Mouse (Mus musculus): ENCODE results near the gene Bcl6.
A peak's percentile ranks its signal among the peaks of the same experiment; 100 is the strongest.

Gene Bcl6

GRCm38 (mm10) chr16:23972126-23972740, 16.4 kb downstream of the Bcl6 start:
- DNase-seq = no peak

GRCm38 (mm10) chr16:23969919-23970318, 18.7 kb downstream of the Bcl6 start:
- DNase-seq = peak in 1 of 2 experiments; percentile 56

- peak in 1 of 2 experiments; percentile 64 for DNase-seq
Observed at GRCm38 (mm10) chr16:23968888-23969287, 19.8 kb downstream of the Bcl6 start.

- DNase-seq = no peak
Observed at GRCm38 (mm10) chr16:23967301-23967700, 21.4 kb downstream of the Bcl6 start.

- DNase-seq = no peak
Observed at GRCm38 (mm10) chr16:23966066-23966465, 22.6 kb downstream of the Bcl6 start.

- DNase-seq = peak in 1 of 2 experiments; percentile 3
Observed at GRCm38 (mm10) chr16:23964706-23965367, 23.8 kb downstream of the Bcl6 start.

- peak in 1 of 2 experiments; percentile 3 for DNase-seq
Observed at GRCm38 (mm10) chr16:23963896-23964668, 24.6 kb downstream of the Bcl6 start.

- peak in 1 of 2 experiments; percentile 48 for DNase-seq
Observed at GRCm38 (mm10) chr16:23962401-23962800, 26.3 kb downstream of the Bcl6 start.

- no peak for DNase-seq
Observed at GRCm38 (mm10) chr16:23958938-23959337, 29.7 kb downstream of the Bcl6 start.

GRCm38 (mm10) chr16:23953959-23954260, 34.7 kb downstream of the Bcl6 start:
- DNase-seq = no peak

GRCm38 (mm10) chr16:23953189-23953958, 35.3 kb downstream of the Bcl6 start:
- DNase-seq = peak in 1 of 2 experiments; percentile 58

- no peak for DNase-seq
Observed at GRCm38 (mm10) chr16:23952101-23952727, 36.4 kb downstream of the Bcl6 start.

GRCm38 (mm10) chr16:23947654-23948053, 41.0 kb downstream of the Bcl6 start:
- DNase-seq = no peak

- DNase-seq = no peak
Observed at GRCm38 (mm10) chr16:23944801-23945200, 43.9 kb downstream of the Bcl6 start.

- DNase-seq = no peak
Observed at GRCm38 (mm10) chr16:23934397-23934796, 54.3 kb downstream of the Bcl6 start.

- no peak for DNase-seq
Observed at GRCm38 (mm10) chr16:23932294-23932693, 56.4 kb downstream of the Bcl6 start, which contains the start of gene Rtp2. TSS of gene Rtp2 (minus strand) at chr16:23932394.

GRCm38 (mm10) chr16:23931275-23931674, 57.4 kb downstream of the Bcl6 start:
- DNase-seq = no peak

GRCm38 (mm10) chr16:23930426-23931073, 58.1 kb downstream of the Bcl6 start:
- no peak for DNase-seq

GRCm38 (mm10) chr16:23927301-23928114, 61.1 kb downstream of the Bcl6 start:
- no peak for DNase-seq

GRCm38 (mm10) chr16:23922906-23923305, 65.7 kb downstream of the Bcl6 start:
- no peak for DNase-seq

GRCm38 (mm10) chr16:23921697-23922096, 67.0 kb downstream of the Bcl6 start:
- DNase-seq = no peak
